Mouse (Mus musculus) hindbrain, embryonic 13.5 days (tissue): ENCODE measurements around the gene Trim52. TPM values are rescaled to one million over a fixed set of nuclear protein-coding genes. Genes with fewer than 3 reads are reported as not detected.
"Not testable (repeated sequence)": the region's sequence is repeated elsewhere in the genome, so short reads cannot be mapped to it uniquely, and the experiment has no call there.

Source experiments
- ATAC-seq: fragments of 200-750 bp; cut with Nextera tagmentation; 2 replicates; pipeline ENCODE4 v1.8.0; 2017; ENCODE audit warnings: moderate TSS enrichment; ENCODE audit not compliant: low FRiP score
- H3K27ac ChIP-seq: fragments of 300-500 bp; sonication (generic); 2 replicates; pipeline ENCODE4 v1.5.1; 2015; ENCODE audit warnings: inconsistent platforms, mild to moderate bottlenecking, moderate library complexity
- H3K27me3 ChIP-seq: fragments of 300-500 bp; sonication (generic); 2 replicates; pipeline ENCODE4 v1.6.1; 2015; ENCODE audit warnings: mild to moderate bottlenecking, inconsistent platforms
- H3K36me3 ChIP-seq: fragments of 300-500 bp; sonication (generic); 2 replicates; pipeline ENCODE4 v1.6.1; 2015; ENCODE audit warnings: mild to moderate bottlenecking, inconsistent platforms
- H3K4me1 ChIP-seq: fragments of 300-500 bp; sonication (generic); replicated peaks from 2 replicates; pipeline ENCODE4 v1.6.1; 2015; ENCODE audit warnings: inconsistent platforms
- H3K4me2 ChIP-seq: fragments of 300-500 bp; sonication (generic); 2 replicates; pipeline ENCODE4 v1.6.1; 2015; ENCODE audit warnings: inconsistent platforms, mild to moderate bottlenecking, moderate library complexity
- H3K4me3 ChIP-seq: fragments of 300-500 bp; sonication (generic); 2 replicates; pipeline ENCODE4 v1.5.1; 2015; ENCODE audit warnings: mild to moderate bottlenecking, inconsistent platforms
- H3K9ac ChIP-seq: fragments of 300-500 bp; sonication (generic); 2 replicates; pipeline ENCODE4 v1.6.1; 2015; ENCODE audit warnings: mild to moderate bottlenecking, inconsistent platforms
- H3K9me3 ChIP-seq: fragments of 300-500 bp; sonication (generic); 2 replicates; pipeline ENCODE4 v1.6.1; 2016; ENCODE audit warnings: inconsistent platforms
- WGBS: fragments of 180-500 bp; shearing (Covaris S2); methylation state at CpG from one replicate; pipeline ENCODE4 v1.1.7; 2015; 5-methylcytosine and 5-hydroxymethylcytosine counted together
- polyA plus RNA-seq: library from polyadenylated mRNA; unstranded; fragments of >200 nt; fragmentation: Nextera tagmentation; extraction: Ambion mirVana; gene quantifications from 2 replicates; pipeline ENCODE4 v1.2.1, GENCODE M21; 2015

Trim52 gene
- polyA plus RNA-seq, 1 experiment from 2014 or later = not detected

GRCm38 (mm10) chr14:106162331-106162730, 56.3 kb downstream of the Trim52 start:
- no peaks in the 10 kb centered on the region for H3K36me3 ChIP-seq
- H3K9me3 ChIP-seq = no peaks in the 10 kb centered on the region
- no peaks in the 10 kb centered on the region for H3K27me3 ChIP-seq
- no peak for ATAC-seq
- no peak overlapping the region for H3K4me2 ChIP-seq
- no peak overlapping the region for H3K4me3 ChIP-seq
- WGBS = 72% methylated on average over 3 of the region's 3 CpGs
- H3K27ac ChIP-seq = no peak overlapping the region
- H3K4me1 ChIP-seq = no peaks in the 10 kb centered on the region
- H3K9ac ChIP-seq = no peak overlapping the region

DNA sequence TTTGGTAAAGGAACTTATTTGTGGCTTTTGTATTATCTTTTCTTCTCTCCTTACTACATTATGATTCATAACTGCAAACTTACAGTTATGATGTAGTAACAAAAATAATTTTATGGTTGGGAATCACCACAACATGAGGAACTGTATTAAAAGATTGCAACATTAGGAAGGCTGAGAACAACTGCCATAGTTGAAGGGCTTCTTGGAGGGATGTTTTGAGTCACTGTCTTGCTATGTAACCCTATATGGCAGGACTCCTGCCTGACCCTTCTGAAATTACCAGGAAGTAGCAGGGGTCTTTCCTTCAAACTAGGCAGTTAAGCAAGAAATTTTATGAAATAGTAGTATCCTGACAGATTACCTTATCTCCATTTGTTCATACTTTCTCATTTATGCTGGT, 57.2 kb downstream of the Trim52 start:
- H3K27me3 ChIP-seq = no peaks in the 10 kb centered on the region
- no peak overlapping the region for H3K4me3 ChIP-seq
- no peak overlapping the region for H3K27ac ChIP-seq
- no peak overlapping the region for H3K9ac ChIP-seq
- ATAC-seq = no peak
- no peaks in the 10 kb centered on the region for H3K4me1 ChIP-seq
- no peaks in the 10 kb centered on the region for H3K9me3 ChIP-seq
- no peak overlapping the region for H3K4me2 ChIP-seq
- H3K36me3 ChIP-seq = no peaks in the 10 kb centered on the region

DNA sequence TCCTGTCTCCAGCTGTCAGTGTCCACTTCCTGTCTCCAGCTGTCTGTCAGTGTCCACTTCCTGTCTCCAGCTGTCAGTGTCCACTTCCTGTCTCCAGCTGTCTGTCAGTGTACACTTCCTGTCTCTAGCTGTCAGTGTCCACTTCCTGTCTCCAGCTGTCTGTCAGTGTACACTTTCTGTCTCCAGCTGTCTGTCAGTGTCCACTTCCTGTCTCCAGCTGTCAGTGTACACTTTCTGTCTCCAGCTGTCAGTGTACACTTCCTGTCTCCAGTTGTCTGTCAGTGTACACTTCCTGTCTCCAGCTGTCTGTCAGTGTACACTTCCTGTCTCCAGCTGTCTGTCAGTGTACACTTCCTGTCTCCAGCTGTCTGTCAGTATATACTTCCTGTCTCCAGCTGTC, 57.9 kb downstream of the Trim52 start:
- H3K4me2 ChIP-seq, H3K4me3 ChIP-seq, H3K36me3 ChIP-seq, H3K27me3 ChIP-seq, H3K9ac ChIP-seq, ATAC-seq, H3K27ac ChIP-seq, H3K9me3 ChIP-seq, H3K4me1 ChIP-seq: not testable (repeated sequence)

DNA sequence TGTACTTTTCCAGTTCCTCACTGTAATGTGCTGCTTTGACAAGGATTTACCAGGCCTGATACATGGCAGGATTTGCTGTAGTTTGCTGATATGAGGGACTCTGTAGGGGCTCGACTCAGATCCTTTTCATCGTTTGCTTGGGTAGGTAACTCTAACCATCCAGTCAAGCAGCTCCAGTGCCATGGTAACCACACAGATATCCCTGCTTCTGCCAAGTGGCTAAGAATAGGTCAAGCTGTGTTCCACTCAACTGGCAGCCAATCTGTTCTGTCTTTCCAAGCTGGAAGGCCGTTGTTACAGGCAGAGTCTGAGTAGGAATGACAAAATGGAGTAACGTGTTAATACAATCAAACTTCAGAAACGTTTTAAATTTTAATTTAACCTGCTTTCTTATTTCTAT, 70.9 kb downstream of the Trim52 start:
- Histone ChIP-seq H3K9me3 (no peaks in the 10 kb centered on the region), H3K4me2 (no peak overlapping the region), H3K9ac (no peak overlapping the region), H3K27me3 (no peaks in the 10 kb centered on the region), H3K36me3 (no peaks in the 10 kb centered on the region), H3K27ac (no peak overlapping the region), H3K4me1 (no peaks in the 10 kb centered on the region), H3K4me3 (no peak overlapping the region)
- ATAC-seq = no peak
- WGBS = 44% methylated on average over 5 of the region's 5 CpGs

DNA sequence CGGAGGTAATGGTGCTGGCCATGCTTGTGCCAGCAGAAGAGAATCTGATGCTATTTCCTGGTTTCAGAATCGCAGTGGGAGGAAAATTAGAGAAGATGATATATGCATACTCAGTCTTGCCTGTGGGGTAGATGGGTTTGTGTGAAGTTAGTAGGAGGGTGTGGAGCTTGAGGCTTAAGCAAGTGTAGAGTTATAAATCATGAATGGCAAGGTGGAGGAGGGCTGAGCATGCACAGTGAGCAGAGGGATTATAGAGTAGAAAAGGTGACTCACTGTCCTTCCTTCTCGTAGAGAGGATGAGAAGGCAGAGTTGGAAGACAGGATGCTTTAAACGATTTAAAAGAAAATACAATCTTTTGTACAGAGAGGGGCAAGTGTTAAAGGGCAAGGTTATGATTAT, 72.2 kb downstream of the Trim52 start:
- H3K27me3 ChIP-seq = no peaks in the 10 kb centered on the region
- H3K4me3 ChIP-seq = no peak overlapping the region
- 86% methylated on average over 4 of the region's 4 CpGs for WGBS
- no peaks in the 10 kb centered on the region for H3K36me3 ChIP-seq
- no peaks in the 10 kb centered on the region for H3K4me1 ChIP-seq
- no peak overlapping the region for H3K4me2 ChIP-seq
- H3K27ac ChIP-seq = no peak overlapping the region
- H3K9me3 ChIP-seq = no peaks in the 10 kb centered on the region
- ATAC-seq = no peak
- no peak overlapping the region for H3K9ac ChIP-seq

- H3K4me1 ChIP-seq = no peaks in the 10 kb centered on the region
- no peaks in the 10 kb centered on the region for H3K36me3 ChIP-seq
- no peak for ATAC-seq
- H3K4me2 ChIP-seq = no peak overlapping the region
- H3K4me3 ChIP-seq = no peak overlapping the region
- H3K27me3 ChIP-seq = no peaks in the 10 kb centered on the region
- WGBS = 42% methylated on average over 8 of the region's 8 CpGs
- H3K27ac ChIP-seq = no peak overlapping the region
- H3K9me3 ChIP-seq = no peaks in the 10 kb centered on the region
- no peak overlapping the region for H3K9ac ChIP-seq
These were observed 73.2 kb downstream of the Trim52 start for GRCm38 (mm10) chr14:106179102-106179727.

GRCm38 (mm10) chr14:106179728-106180125, 73.7 kb downstream of the Trim52 start:
- H3K4me2 ChIP-seq = no peak overlapping the region
- 83% methylated on average over 2 of the region's 2 CpGs for WGBS
- no peaks in the 10 kb centered on the region for H3K36me3 ChIP-seq
- H3K27ac ChIP-seq = no peak overlapping the region
- H3K4me3 ChIP-seq = no peak overlapping the region
- no peaks in the 10 kb centered on the region for H3K9me3 ChIP-seq
- no peaks in the 10 kb centered on the region for H3K27me3 ChIP-seq
- no peak overlapping the region for H3K9ac ChIP-seq
- no peaks in the 10 kb centered on the region for H3K4me1 ChIP-seq
- ATAC-seq = no peak

GRCm38 (mm10) chr14:106180616-106181015, 74.6 kb downstream of the Trim52 start:
- Histone ChIP-seq H3K9me3 (no peaks in the 10 kb centered on the region), H3K9ac (no peak overlapping the region), H3K27ac (no peak overlapping the region), H3K4me2 (no peak overlapping the region), H3K27me3 (no peaks in the 10 kb centered on the region), H3K4me3 (no peak overlapping the region), H3K36me3 (no peaks in the 10 kb centered on the region), H3K4me1 (no peaks in the 10 kb centered on the region)
- ATAC-seq = no peak

- H3K4me2 ChIP-seq = no peak overlapping the region
- no peak overlapping the region for H3K4me3 ChIP-seq
- no peaks in the 10 kb centered on the region for H3K27me3 ChIP-seq
- no peaks in the 10 kb centered on the region for H3K4me1 ChIP-seq
- ATAC-seq = no peak
- H3K27ac ChIP-seq = no peak overlapping the region
- no peaks in the 10 kb centered on the region for H3K36me3 ChIP-seq
- 87% methylated on average over 3 of the region's 3 CpGs for WGBS
- H3K9ac ChIP-seq = no peak overlapping the region
- no peaks in the 10 kb centered on the region for H3K9me3 ChIP-seq
These were observed 78.0 kb downstream of the Trim52 start for GRCm38 (mm10) chr14:106183985-106184384.

Other genes with a start within 250 kb of the Trim52 start
- gene Spry2, start 209.4 kb upstream of the Trim52 start, polyA plus RNA-seq = 39.0 and 42.2 TPM in 2 replicates